Mouse (Mus musculus) liver, adult (tissue): ENCODE results near the gene Magea3.
"Not testable (repeated sequence)": the region's sequence is repeated elsewhere in the genome, so short reads cannot be mapped to it uniquely, and the experiment has no call there.

ENCODE experiments used
- GATA4 ChIP-seq: IDR thresholded peaks from 2 replicates; pipeline ENCODE4 v1.6.1; 2014; ENCODE audit warnings: mild to moderate bottlenecking, low read length; ENCODE audit not compliant: insufficient replicate concordance

The Magea3 gene

GRCm38 (mm10) chrX:154949405-154949804 is at the start of gene Magea3:
Magea3 (minus strand) TSS chrX:154949505.
- TF ChIP-seq GATA4, result not testable (repeated sequence)

DNA sequence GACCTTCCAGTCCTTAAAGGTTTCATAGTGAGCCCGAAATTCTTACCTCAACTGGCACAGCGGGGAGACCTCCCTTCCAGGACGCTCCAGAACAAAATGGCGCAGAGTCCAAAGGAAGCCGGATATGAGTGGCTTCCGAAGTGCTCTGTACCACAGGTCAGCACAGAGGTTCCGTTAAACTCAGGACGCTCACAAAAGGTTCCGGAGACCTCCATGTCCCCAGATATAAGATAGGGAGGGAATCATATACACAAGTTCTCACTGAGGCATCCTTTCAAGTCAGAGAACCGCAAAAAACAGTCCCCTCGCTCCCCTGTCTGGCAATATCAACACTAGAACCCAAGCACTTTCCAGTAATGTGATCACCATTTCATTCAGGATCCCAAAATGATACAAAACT is 46.4 kb upstream of the Magea3 start, which contains the start of gene Magea8:
Magea8 (minus strand) TSS at position 101 of the 400 bp plus-strand sequence.
- not testable (repeated sequence) for TF ChIP-seq GATA4

- TF ChIP-seq GATA4, result not testable (repeated sequence)
Observed at GRCm38 (mm10) chrX:154935887-154936286, 13.4 kb downstream of the Magea3 start, which contains the start of gene Magea6. Magea6 (minus strand) TSS chrX:154935987.
